Mouse (Mus musculus) right cerebral cortex, postnatal 10 days (tissue): ENCODE results near the gene Becn1.
A peak's percentile ranks its signal among the peaks of the same experiment; 100 is the strongest.

Source experiments
- DNase-seq, 2 experiments: peaks; one replicate each; pipeline ENCODE4 v3.0.0; 2021; ENCODE audit warnings: low spot score in 2 of 2

Becn1 gene

GRCm38 (mm10) chr11:101315665-101316500, 13.8 kb upstream of the Becn1 start, which contains the start of gene Psme3:
Gene Psme3 (plus strand): TSS chr11:101316213.
- peak; percentile 96 for DNase-seq

- no peak for DNase-seq
Observed at GRCm38 (mm10) chr11:101315082-101315650, 13.1 kb upstream of the Becn1 start.

GRCm38 (mm10) chr11:101314567-101314966, 12.5 kb upstream of the Becn1 start:
- no peak for DNase-seq

GRCm38 (mm10) chr11:101312150-101312549, 10.1 kb upstream of the Becn1 start:
- DNase-seq: no peak

- DNase-seq: no peak
Observed at GRCm38 (mm10) chr11:101311083-101311482, 9.0 kb upstream of the Becn1 start.

- no peak for DNase-seq
Observed at GRCm38 (mm10) chr11:101307744-101308143, 5.7 kb upstream of the Becn1 start.

GRCm38 (mm10) chr11:101301299-101302003, 635 bp downstream of the Becn1 start:
- no peak for DNase-seq

GRCm38 (mm10) chr11:101300881-101301280, 1.2 kb downstream of the Becn1 start:
- no peak for DNase-seq

GRCm38 (mm10) chr11:101295191-101295590, 6.9 kb downstream of the Becn1 start:
- no peak for DNase-seq

GRCm38 (mm10) chr11:101291231-101291630, 10.9 kb downstream of the Becn1 start:
- no peak for DNase-seq

GRCm38 (mm10) chr11:101287306-101287705, 14.8 kb downstream of the Becn1 start:
- DNase-seq: no peak

GRCm38 (mm10) chr11:101283805-101284204, 18.3 kb downstream of the Becn1 start:
- no peak for DNase-seq

GRCm38 (mm10) chr11:101282896-101283295, 19.2 kb downstream of the Becn1 start:
- no peak for DNase-seq

GRCm38 (mm10) chr11:101280837-101281236, 21.2 kb downstream of the Becn1 start:
- DNase-seq: no peak

GRCm38 (mm10) chr11:101279193-101279569, 22.9 kb downstream of the Becn1 start:
- no peak for DNase-seq

GRCm38 (mm10) chr11:101278223-101279192, 23.6 kb downstream of the Becn1 start, which contains the start of the genes Cntd1 and Coa3:
Gene Cntd1 (plus strand): TSS chr11:101279012.
Gene Coa3 (minus strand): TSS chr11:101279114.
- DNase-seq: peak; percentile 92 to 94

GRCm38 (mm10) chr11:101277381-101278222, 24.5 kb downstream of the Becn1 start:
- DNase-seq: no peak

GRCm38 (mm10) chr11:101276319-101277070, 25.6 kb downstream of the Becn1 start:
- DNase-seq: no peak

GRCm38 (mm10) chr11:101275309-101275708, 26.8 kb downstream of the Becn1 start:
- DNase-seq: no peak

- no peak for DNase-seq
Observed at GRCm38 (mm10) chr11:101272446-101272845, 29.6 kb downstream of the Becn1 start.
